Mouse (Mus musculus): ENCODE data around the gene Gm42791. TPM values are rescaled to one million over a fixed set of nuclear protein-coding genes. Genes with fewer than 3 reads are reported as not detected.

Gm42791 gene
- total RNA-seq, 2 experiments from 2014 or later, result 9.6 to 11.5 TPM

- DNase-seq (ENCODE audit: low spot score in 2 of 2), result no peak
Measured at GRCm38 (mm10) chr5:148888032-148888431, 106.9 kb downstream of the Gm42791 start.

GRCm38 (mm10) chr5:148885821-148886609 lies 108.9 kb downstream of the Gm42791 start:
- no peak for DNase-seq (ENCODE audit: low spot score in 2 of 2)

- no peak for DNase-seq (ENCODE audit: low spot score in 2 of 2)
Measured at GRCm38 (mm10) chr5:148883671-148884070, 111.3 kb downstream of the Gm42791 start.

GRCm38 (mm10) chr5:148879218-148879617 lies 115.7 kb downstream of the Gm42791 start:
- no peak for DNase-seq (ENCODE audit: low spot score in 2 of 2)

GRCm38 (mm10) chr5:148873116-148873515 lies 121.8 kb downstream of the Gm42791 start:
- no peak for DNase-seq (ENCODE audit: low spot score in 2 of 2)

GRCm38 (mm10) chr5:148869583-148869982 lies 125.4 kb downstream of the Gm42791 start:
- DNase-seq (ENCODE audit: low spot score in 2 of 2), result no peak

GRCm38 (mm10) chr5:148867766-148868165 lies 127.2 kb downstream of the Gm42791 start:
- DNase-seq (ENCODE audit: low spot score in 2 of 2), result no peak

- no peak for DNase-seq (ENCODE audit: low spot score in 2 of 2)
Measured at GRCm38 (mm10) chr5:148867171-148867570, 127.8 kb downstream of the Gm42791 start.

GRCm38 (mm10) chr5:148866571-148866970 lies 128.4 kb downstream of the Gm42791 start:
- DNase-seq (ENCODE audit: low spot score in 2 of 2), result no peak

GRCm38 (mm10) chr5:148863409-148863808 lies 131.5 kb downstream of the Gm42791 start:
- no peak for DNase-seq (ENCODE audit: low spot score in 2 of 2)

GRCm38 (mm10) chr5:148862853-148863252 lies 132.1 kb downstream of the Gm42791 start:
- no peak for DNase-seq (ENCODE audit: low spot score in 2 of 2)

GRCm38 (mm10) chr5:148862136-148862535 lies 132.8 kb downstream of the Gm42791 start:
- DNase-seq (ENCODE audit: low spot score in 2 of 2), result peak; percentile 11 to 18

GRCm38 (mm10) chr5:148857522-148857921 lies 137.4 kb downstream of the Gm42791 start:
- DNase-seq (ENCODE audit: low spot score in 2 of 2), result no peak

- no peak for DNase-seq (ENCODE audit: low spot score in 2 of 2)
Measured at GRCm38 (mm10) chr5:148855047-148855446, 139.9 kb downstream of the Gm42791 start.

- no peak for DNase-seq (ENCODE audit: low spot score in 2 of 2)
Measured at GRCm38 (mm10) chr5:148854166-148854565, 140.8 kb downstream of the Gm42791 start.

- no peak for DNase-seq (ENCODE audit: low spot score in 2 of 2)
Measured at GRCm38 (mm10) chr5:148849516-148849915, 145.4 kb downstream of the Gm42791 start.

GRCm38 (mm10) chr5:148847032-148847431 lies 147.9 kb downstream of the Gm42791 start:
- no peak for DNase-seq (ENCODE audit: low spot score in 2 of 2)

Other genes with a start within 250 kb of the Gm42791 start
- gene Katnal1, start 65.8 kb downstream of the Gm42791 start, total RNA-seq (2021), result 10 to 100 TPM; 41.6 to 46.4 TPM
- gene Uspl1, start 189.2 kb upstream of the Gm42791 start, total RNA-seq (2021), result 10 to 100 TPM; 45.4 to 45.9 TPM
- 100 to 1,000 TPM; 209 to 222 TPM for gene Hmgb1, start 189.3 kb upstream of the Gm42791 start, total RNA-seq (2021)